In the genomic region with DNA sequence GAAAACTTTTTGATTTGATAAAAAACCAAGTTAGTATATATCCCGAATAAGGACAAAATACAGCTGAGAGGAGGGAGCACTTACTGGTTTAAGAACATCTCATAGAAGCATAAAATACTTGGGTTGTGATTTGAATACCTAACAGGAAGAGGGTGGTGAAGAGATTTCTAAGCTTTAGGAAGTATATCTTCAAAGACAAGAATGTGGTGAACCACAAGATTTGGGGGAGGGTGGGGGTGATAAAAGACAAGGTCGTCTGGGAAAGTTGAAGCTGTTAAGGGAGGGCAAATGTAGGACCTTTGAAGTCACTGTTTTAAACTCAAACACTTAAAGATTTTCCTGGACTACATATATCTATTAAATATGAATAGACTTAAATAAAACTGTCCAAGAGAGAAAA, we compare ENCODE assay signal across 25 mouse cellular contexts. TPM values are rescaled to one million over a fixed set of nuclear protein-coding genes. Genes with fewer than 3 reads are reported as not detected.
DNase-seq lines count a peak whose midpoint lies in the region; ATAC-seq and TF ChIP-seq lines count a peak whose summit lies in the region.
"Had no signal": no experiment of that assay in that cellular context is flagged by ENCODE, and none has a peak within 500 bp of the region (broad histone marks: within the 10 kb centered on the region; RNA-seq: fewer than 3 reads in every experiment).

No protein-coding gene starts in this region.

- WGBS in spleen, adult 2 months: 20% methylated on average over 2 of the region's 2 CpGs

- intact Hi-C loops in left cerebral cortex, postnatal 14 days (cut with DNase I): no loop called here
- intact Hi-C loops in gastrocnemius, postnatal 36 days (cut with DNase I): no loop called here

- peaks cover 5% of the 10 kb centered on the region; the same call in 1 of the 2 replicates for H3K36me3 ChIP-seq in spleen, adult 2 months (ENCODE audit: control insufficient read depth, insufficient read depth, low read length)
- H3K36me3 ChIP-seq: hindbrain, embryonic 12.5 days had no signal

- no peak for TF ChIP-seq POLR2A in spleen, adult 2 months (IDR thresholded peaks at IDR 0.05; ENCODE audit: low read depth, low read length)

- peak; percentile 76 for ATAC-seq in activated CD4-positive, CD25-positive, alpha-beta regulatory T cell, adult 4 months
- ATAC-seq: forebrain, embryonic 15.5 days; liver, postnatal 0 days; lung, postnatal 0 days had no signal

- H3K27me3 ChIP-seq in spleen, adult 2 months (ENCODE audit: control insufficient read depth, insufficient read depth, low read length): no peaks in the 10 kb centered on the region
- H3K27me3 ChIP-seq: forebrain, embryonic 15.5 days; heart, embryonic 13.5 days; hindbrain, embryonic 12.5 days; limb, embryonic 12.5 days had no signal

- H3K4me1 ChIP-seq in spleen, adult 2 months (ENCODE audit: control insufficient read depth, insufficient read depth, insufficient read length): no peaks in the 10 kb centered on the region
- H3K4me1 ChIP-seq: embryonic facial prominence, embryonic 10.5 days; forebrain, embryonic 15.5 days; hindbrain, embryonic 12.5 days; limb, embryonic 12.5 days had no signal

- no peak overlapping the region for H3K4me3 ChIP-seq in spleen, adult 2 months (ENCODE audit: extremely low read depth, insufficient read depth, insufficient read length)
- H3K4me3 ChIP-seq: embryonic facial prominence, embryonic 10.5 days; forebrain, embryonic 15.5 days; heart, adult 2 months; heart, embryonic 13.5 days; hindbrain, embryonic 12.5 days; limb, embryonic 12.5 days had no signal

- peak; percentile 11 to 30 for DNase-seq in spleen, adult 2 months (ENCODE audit: low read depth in 1 of 2, low spot score in 2 of 2)
- no peak for DNase-seq in spleen, adult 18-20 months
- peak; percentile 57 for DNase-seq in CD4-positive, CD25-positive, alpha-beta regulatory T cell, adult 2 months (ENCODE audit: low read depth, low spot score)
- peak; percentile 65 for DNase-seq in naive thymus-derived CD4-positive, alpha-beta T cell, adult 2 months (ENCODE audit: low read depth)
- no peak for DNase-seq in left cerebral cortex, postnatal 14 days (ENCODE audit: low spot score in 2 of 2)
- DNase-seq in left cerebral cortex, adult 8-10 months (ENCODE audit: low spot score in 2 of 2): no peak
- no peak for DNase-seq in gastrocnemius, postnatal 36 days
- DNase-seq: adrenal gland, postnatal 36 days; cerebellum, adult 11 months; cerebellum, adult 9-11 months; gastrocnemius, postnatal 10 days; heart, adult 2 months; heart, postnatal 14 days; kidney, adult 18-20 months; liver, postnatal 0 days; retina, postnatal 1 day; right cerebral cortex, postnatal 25 days had no signal

- TF ChIP-seq CTCF in spleen, adult 2 months (IDR thresholded peaks at IDR 0.05; ENCODE audit: extremely low read depth, insufficient read depth, insufficient read length, insufficient replicate concordance): no peak

- no peak overlapping the region for H3K27ac ChIP-seq in spleen, adult 2 months (ENCODE audit: insufficient read depth, low read length)
- H3K27ac ChIP-seq: embryonic facial prominence, embryonic 10.5 days; forebrain, embryonic 15.5 days; heart, adult 2 months; heart, embryonic 13.5 days; hindbrain, embryonic 12.5 days; limb, embryonic 12.5 days; macrophage had no signal

RNA-seq across cellular contexts. Expression of gene Far1, which starts 59.1 kb away (rescaled TPM):
- polyA plus RNA-seq in spleen, adult 2 months (2012; rRNA removed): 7.7 and 8.3 TPM in 2 replicates
- 100 to 1,000 TPM in 1 of 2 experiments, 10 to 100 TPM in 1; 95.3 to 103 TPM for polyA plus RNA-seq in activated CD4-positive, CD25-positive, alpha-beta regulatory T cell, adult 4 months (2017; shearing (Covaris generic))
- 100 to 1,000 TPM; 116 TPM for total RNA-seq in left cerebral cortex, postnatal 14 days (2021)
- 100 to 1,000 TPM; 107 to 116 (median 111) TPM for total RNA-seq in left cerebral cortex, adult 8-10 months (2022)
- 1 to 10 TPM; 8.9 to 9.2 TPM for total RNA-seq in gastrocnemius, postnatal 36 days (2021)

Comparison
In these comparisons a context has a peak if more than half of its experiments do, and no peak if none do; other contexts are left out.
1. DNase-seq: peak in spleen, adult 2 months (2 of 2), CD4-positive, CD25-positive, alpha-beta regulatory T cell, adult 2 months (single experiment) and naive thymus-derived CD4-positive, alpha-beta T cell, adult 2 months (single experiment); none in spleen, adult 18-20 months (0 of 2), left cerebral cortex, postnatal 14 days (0 of 2), left cerebral cortex, adult 8-10 months (0 of 2) and gastrocnemius, postnatal 36 days (0 of 2).
2. RNA of gene Far1, which starts 59.1 kb away (total RNA-seq): 116 TPM in left cerebral cortex, postnatal 14 days and 107 to 116 TPM in left cerebral cortex, adult 8-10 months; 8.9 to 9.2 TPM in gastrocnemius, postnatal 36 days; every median in the first group is over 10 times any median in the second.